Mouse (Mus musculus): ENCODE results near the gene Smpdl3b. TPM values are rescaled to one million over a fixed set of nuclear protein-coding genes. Genes with fewer than 3 reads are reported as not detected.
"Not testable (repeated sequence)": the region's sequence is repeated elsewhere in the genome, so short reads cannot be mapped to it uniquely, and the experiment has no call there.

Smpdl3b gene
- total RNA-seq (2021): 1 to 10 TPM; 2.8 to 3.0 TPM

GRCm38 (mm10) chr4:132756974-132757373, at the start of gene Smpdl3b:
Gene Smpdl3b, minus strand, starts transcription at chr4:132757252.
- peak; percentile 49 to 58 for DNase-seq (ENCODE audit: extremely low spot score in 1 of 2, low spot score in 1 of 2)

- DNase-seq (ENCODE audit: extremely low spot score in 1 of 2, low spot score in 1 of 2): no peak
Measured at GRCm38 (mm10) chr4:132806620-132807191, 49.7 kb upstream of the Smpdl3b start.

- no peak for DNase-seq (ENCODE audit: extremely low spot score in 1 of 2, low spot score in 1 of 2)
Measured at GRCm38 (mm10) chr4:132805599-132806197, 48.6 kb upstream of the Smpdl3b start.

- DNase-seq (ENCODE audit: extremely low spot score in 1 of 2, low spot score in 1 of 2): no peak
Measured at GRCm38 (mm10) chr4:132805146-132805545, 48.1 kb upstream of the Smpdl3b start.

- no peak for DNase-seq (ENCODE audit: extremely low spot score in 1 of 2, low spot score in 1 of 2)
Measured at GRCm38 (mm10) chr4:132804331-132804730, 47.3 kb upstream of the Smpdl3b start.

- no peak for DNase-seq (ENCODE audit: extremely low spot score in 1 of 2, low spot score in 1 of 2)
Measured at GRCm38 (mm10) chr4:132803876-132804275, 46.8 kb upstream of the Smpdl3b start.

GRCm38 (mm10) chr4:132803212-132803611, 46.2 kb upstream of the Smpdl3b start:
- DNase-seq (ENCODE audit: extremely low spot score in 1 of 2, low spot score in 1 of 2): no peak

- no peak for DNase-seq (ENCODE audit: extremely low spot score in 1 of 2, low spot score in 1 of 2)
Measured at GRCm38 (mm10) chr4:132802171-132802637, 45.2 kb upstream of the Smpdl3b start.

GRCm38 (mm10) chr4:132801176-132802077, 44.4 kb upstream of the Smpdl3b start:
- no peak for DNase-seq (ENCODE audit: extremely low spot score in 1 of 2, low spot score in 1 of 2)

- no peak for DNase-seq (ENCODE audit: extremely low spot score in 1 of 2, low spot score in 1 of 2)
Measured at GRCm38 (mm10) chr4:132799845-132800244, 42.8 kb upstream of the Smpdl3b start.

GRCm38 (mm10) chr4:132798666-132799065, 41.6 kb upstream of the Smpdl3b start:
- DNase-seq (ENCODE audit: extremely low spot score in 1 of 2, low spot score in 1 of 2): not testable (repeated sequence)

GRCm38 (mm10) chr4:132798028-132798427, 41.0 kb upstream of the Smpdl3b start:
- no peak for DNase-seq (ENCODE audit: extremely low spot score in 1 of 2, low spot score in 1 of 2)

GRCm38 (mm10) chr4:132797461-132797860, 40.4 kb upstream of the Smpdl3b start:
- DNase-seq (ENCODE audit: extremely low spot score in 1 of 2, low spot score in 1 of 2): no peak

GRCm38 (mm10) chr4:132796196-132796886, 39.3 kb upstream of the Smpdl3b start, which contains the start of gene Themis2:
Gene Themis2, minus strand, starts transcription at chr4:132796387.
- DNase-seq (ENCODE audit: extremely low spot score in 1 of 2, low spot score in 1 of 2): peak in 1 of 2 experiments; percentile 25

GRCm38 (mm10) chr4:132795171-132795570, 38.1 kb upstream of the Smpdl3b start:
- no peak for DNase-seq (ENCODE audit: extremely low spot score in 1 of 2, low spot score in 1 of 2)

GRCm38 (mm10) chr4:132794760-132795159, 37.7 kb upstream of the Smpdl3b start:
- no peak for DNase-seq (ENCODE audit: extremely low spot score in 1 of 2, low spot score in 1 of 2)

GRCm38 (mm10) chr4:132794028-132794427, 37.0 kb upstream of the Smpdl3b start:
- DNase-seq (ENCODE audit: extremely low spot score in 1 of 2, low spot score in 1 of 2): no peak

- DNase-seq (ENCODE audit: extremely low spot score in 1 of 2, low spot score in 1 of 2): not testable (repeated sequence)
Measured at GRCm38 (mm10) chr4:132793322-132794004, 36.4 kb upstream of the Smpdl3b start.

- DNase-seq (ENCODE audit: extremely low spot score in 1 of 2, low spot score in 1 of 2): no peak
Measured at GRCm38 (mm10) chr4:132789731-132790130, 32.7 kb upstream of the Smpdl3b start.

- DNase-seq (ENCODE audit: extremely low spot score in 1 of 2, low spot score in 1 of 2): no peak
Measured at GRCm38 (mm10) chr4:132785228-132785627, 28.2 kb upstream of the Smpdl3b start.

All from layer of hippocampus, postnatal 25 days (tissue).